Mouse (Mus musculus) lung, postnatal 14 days (tissue): ENCODE data around the gene Jmjd6.

Experiments used
- DNase-seq: peaks from one replicate; pipeline ENCODE4 v3.0.0; 2021

The Jmjd6 gene

DNA sequence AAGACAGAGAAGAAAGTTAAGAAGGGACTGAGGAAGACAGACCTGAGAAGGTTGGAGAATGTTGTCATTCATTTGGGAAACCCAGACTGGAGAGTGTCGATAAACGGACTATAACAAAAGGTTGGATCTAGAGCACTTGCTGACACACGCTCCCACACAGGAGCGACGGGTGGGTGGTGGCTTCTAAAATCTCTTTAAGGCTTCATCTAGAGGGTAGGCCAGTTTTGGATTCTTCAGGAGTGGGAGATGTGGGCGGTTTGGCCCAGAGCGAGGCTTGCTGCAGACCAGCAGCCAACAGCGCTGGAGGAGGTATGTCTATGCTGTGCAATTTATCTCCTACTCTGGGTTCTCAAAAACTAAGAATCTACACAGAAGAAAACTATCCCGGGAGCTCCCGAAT is 20.6 kb downstream of the Jmjd6 start:
- DNase-seq = no peak

DNA sequence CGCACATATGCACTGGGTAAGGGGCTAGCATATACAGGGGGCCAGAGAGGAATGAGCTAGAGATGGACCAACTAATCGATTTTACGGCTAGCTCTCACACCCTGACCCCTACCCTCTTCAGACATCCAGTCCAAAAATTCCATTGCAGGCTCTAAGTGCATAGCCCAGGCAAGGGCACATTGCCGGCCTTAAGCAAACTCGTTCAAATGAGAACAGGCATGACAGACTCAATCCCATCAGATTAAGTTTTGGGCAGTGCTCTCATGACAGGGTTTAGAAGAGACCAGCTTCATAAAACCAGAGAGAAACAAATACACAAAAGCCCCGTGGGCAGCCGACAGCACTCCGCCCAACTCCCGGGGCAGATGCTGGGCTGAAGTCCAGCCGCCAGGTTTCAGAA is 21.0 kb downstream of the Jmjd6 start:
- no peak for DNase-seq

DNA sequence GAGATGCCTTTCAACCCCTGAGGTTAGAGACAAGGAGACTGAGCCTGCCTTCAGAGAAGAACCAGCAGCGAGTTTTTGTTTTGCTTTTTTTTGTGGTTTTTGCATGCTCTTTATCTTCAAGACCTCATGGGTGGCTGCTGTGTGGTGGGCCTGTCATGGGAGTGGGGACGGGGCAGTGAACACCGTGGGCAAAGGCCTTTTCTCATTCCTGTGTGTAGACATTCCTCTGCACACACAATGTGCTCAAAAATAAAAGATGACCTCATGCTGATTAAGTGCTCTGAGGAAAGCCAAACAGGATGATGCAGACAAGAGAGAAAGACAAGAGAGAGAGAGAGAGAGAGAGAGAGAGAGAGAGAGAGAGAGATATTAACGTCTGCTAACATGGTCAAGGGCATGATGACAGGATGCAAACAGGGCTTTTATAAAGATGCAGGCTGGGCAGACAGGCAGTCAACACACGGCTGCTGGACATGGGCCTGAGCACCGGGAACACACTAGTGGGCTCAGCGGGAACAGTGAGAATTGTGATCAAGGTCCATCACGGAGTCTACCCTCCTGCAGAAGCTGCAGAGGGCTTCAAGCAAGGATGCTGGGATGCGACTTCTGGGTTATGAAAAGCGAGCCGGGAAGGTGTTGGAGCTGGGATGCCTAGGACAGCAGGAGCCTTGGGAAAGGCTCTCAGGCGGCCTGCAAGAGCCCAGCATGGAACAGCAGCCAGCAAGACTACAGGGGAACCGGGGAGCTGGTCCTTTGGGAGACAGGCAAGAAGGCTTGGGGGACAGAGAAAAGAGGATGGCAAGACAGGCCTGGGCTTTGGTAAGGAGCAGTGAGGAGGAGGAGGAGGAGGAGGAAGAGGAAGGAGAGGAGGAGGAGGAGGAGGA is 21.9 kb downstream of the Jmjd6 start:
- no peak for DNase-seq

DNA sequence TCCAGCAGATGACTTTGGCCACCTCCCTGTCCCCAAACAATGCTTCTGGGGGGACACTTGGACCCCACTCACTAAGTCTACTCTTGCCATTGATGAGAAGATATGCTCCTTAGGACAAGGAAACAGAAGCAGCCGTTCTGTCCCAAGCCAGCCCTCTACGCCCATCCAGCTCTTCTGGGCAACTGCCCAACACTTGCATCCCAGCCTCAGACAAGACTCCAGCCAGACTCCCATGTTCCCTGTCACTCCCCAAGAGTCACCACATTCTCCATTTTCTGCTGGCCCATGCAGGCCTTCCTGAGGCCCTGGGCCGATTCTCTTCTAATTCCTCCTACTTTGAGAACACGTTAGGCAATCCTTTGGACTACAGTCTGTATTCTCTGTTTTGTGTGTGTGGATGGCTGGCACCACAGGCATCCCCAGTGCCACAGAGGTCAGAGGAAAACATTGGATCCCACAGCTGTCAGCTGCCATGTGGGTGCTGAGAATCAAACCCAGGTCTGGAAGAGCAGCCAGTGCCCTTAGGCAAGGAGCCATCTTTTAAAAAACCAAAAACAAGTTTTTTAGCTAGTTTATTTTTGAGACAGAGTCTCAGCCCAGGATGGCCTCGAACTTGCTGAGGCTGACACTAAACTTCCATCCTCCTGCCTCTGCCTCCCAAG is 23.2 kb downstream of the Jmjd6 start:
- DNase-seq = peak; percentile 58

DNA sequence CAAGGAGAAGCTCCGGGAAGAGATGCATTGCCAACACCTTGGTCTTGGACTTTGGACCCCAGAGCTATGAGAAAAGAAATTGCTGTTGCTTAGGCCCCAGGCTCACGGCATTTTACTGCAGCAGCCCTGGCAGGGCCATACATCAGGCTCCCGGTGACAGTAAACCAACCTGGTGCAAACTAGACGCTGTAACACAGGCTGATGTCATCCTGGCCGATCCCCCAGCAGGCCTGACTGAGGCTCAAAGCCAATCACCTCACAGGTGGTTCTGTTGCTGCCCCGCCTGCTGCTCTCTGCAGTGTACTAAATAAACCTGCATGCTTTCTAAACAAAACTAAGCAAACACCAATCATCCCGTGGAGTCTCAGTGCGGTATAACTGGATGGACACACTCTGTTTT is 24.5 kb downstream of the Jmjd6 start:
- no peak for DNase-seq

DNA sequence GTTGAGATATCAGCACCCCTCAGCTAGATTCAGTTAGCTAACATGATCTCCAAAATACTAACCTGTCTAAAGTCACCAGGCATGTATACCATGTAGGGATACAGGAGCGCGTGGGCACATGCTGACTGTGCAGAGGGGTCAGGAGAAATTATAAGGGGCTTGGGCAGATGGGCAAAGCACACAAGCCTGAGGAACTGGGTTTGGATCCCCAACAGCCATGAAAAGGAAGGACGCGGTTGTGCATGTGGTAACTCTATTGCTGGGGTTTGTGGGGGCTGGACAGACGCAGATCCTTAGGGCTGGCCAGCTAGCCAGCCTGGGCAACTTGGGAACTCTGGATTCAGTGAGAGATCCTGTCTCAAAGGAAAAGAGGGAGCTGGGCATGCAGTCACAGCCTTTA is 25.7 kb downstream of the Jmjd6 start:
- no peak for DNase-seq

DNA sequence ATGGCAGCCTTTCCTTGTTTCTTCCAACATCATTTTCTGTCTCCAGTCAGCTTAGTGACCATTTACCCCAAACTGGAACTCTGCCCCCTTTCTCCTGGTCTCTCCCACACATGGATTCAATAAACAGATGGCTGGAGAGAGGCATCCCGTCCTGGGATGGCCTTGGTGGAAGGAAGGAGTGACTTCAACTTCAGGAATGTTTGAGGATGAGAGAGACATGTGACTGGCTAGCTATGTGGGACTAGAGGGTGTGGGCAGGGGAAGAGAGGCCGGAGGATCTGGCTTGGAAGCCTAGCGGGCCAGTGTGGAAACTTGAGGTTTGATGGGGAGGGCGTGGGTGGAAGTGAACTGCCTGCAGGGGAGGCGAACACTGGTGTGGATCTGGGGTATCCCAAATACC is 26.5 kb downstream of the Jmjd6 start:
- peak; percentile 44 for DNase-seq

DNA sequence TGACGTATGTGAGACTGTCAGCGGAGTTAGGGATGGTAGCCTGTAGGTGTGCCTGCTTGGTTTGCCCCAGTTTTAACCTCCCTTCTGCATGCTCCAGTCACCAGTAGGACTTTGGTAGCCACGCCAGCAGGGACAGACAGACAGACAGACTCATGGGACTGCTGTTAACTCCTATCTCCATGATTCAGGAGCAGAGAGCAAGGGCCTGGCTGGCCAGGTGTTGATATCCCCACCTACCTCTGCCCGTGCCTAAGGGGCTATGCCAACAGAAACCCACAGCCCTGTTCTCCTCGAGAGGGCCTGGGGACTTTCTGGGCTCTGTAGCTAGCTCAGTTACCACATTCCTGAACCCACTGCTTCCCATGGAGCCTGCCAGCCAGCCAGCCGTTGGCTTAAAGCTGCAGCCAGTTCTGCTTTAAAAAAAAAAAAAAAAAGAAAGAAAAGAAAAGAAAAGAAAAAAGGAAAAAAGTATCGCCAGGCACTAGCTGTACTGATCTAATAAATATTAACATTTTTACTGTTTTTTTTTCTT is 28.3 kb downstream of the Jmjd6 start:
- DNase-seq = no peak

DNA sequence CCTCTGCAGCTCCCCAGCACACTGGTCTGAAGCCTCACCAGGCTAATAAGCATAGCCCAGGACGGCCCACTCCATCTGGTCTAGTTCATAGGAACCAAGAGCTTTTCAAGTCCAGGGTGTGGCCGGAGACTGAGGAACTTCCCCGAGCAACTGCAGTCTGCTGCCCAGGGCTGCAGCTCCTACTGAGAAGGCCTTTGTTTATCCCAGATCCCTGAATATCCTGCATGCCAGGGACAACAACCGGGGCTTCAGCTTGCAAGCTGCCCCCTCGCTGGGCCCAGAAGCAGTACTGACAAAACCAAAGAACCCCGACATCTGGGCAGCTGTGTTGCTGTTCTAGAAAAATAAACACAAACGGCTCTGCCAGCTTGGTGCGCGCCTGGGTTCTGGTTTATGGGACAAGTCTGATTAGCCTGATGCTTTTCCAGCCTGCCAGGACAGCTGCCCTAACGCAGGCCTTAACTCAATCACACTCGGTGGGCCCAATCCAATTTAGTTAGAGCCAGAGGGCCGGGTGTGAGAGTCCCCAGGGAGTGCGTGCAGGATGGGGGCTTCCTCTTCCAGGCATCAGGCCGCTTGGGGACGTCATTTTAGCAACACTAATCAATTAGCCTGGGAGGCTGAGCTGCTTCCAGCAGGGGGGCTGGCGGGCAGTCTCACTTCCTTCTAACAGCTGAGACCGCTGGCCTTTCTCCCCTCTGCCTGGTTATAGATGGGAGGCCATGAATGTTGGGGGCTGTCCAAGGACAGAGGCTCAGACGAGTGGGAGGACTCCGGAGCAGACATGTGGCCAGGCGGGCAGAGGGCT is 29.0 kb downstream of the Jmjd6 start:
- peak; percentile 74 for DNase-seq

DNA sequence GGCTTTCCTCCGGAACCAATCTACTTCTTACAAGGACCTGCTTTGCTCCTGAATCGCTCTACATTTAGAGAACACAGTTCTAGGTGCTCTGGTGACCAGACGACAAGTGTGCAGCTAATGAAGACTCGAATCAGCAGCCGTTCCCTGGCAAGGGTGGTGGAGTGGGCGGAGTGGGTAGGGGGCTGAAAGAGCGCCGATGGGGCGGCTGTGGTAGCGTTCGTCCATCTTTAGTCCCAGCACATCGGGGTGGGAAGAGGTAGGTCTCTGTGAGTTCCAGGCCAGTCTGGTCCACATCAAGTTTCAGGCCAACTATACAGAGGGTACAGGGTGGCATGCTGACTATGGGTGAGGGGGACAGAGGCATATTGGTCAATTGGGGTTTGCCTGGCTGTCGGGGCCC is 29.6 kb downstream of the Jmjd6 start:
- no peak for DNase-seq

DNA sequence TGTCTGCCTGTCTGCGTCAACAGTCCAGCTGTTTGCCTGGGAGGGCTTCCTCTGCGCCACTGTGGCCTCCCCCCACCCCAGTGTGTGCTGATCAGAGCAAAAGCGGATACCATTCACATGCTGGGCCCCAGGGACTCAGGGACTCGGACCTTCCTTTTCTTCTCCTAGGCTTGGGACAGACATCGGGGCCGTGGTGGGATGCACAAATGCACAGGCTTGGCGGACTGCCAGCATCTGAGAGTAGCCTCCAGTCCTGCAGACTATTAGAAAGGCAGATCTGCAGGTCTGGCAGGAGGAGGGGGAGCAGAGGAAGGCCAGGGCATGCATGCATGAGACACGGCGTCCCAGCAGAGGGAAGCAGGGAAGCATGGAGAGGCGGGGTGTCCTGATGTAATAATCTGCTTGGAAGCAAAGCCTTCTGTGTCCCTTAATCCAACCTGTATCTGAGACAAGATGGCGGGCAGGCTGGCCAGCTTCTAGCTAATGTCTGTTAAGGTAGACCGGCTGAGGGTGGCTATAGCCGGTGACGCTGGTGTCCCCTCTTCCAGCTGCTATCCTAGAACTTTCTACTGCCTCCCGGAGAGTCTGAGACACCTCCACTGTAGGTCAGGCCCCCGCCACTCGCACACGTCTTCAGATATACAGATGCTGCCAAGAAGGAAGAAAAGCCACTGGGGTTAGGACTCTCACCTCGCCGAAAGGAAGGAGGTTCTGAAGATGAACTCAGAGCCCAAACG is 30.3 kb downstream of the Jmjd6 start:
- no peak for DNase-seq

DNA sequence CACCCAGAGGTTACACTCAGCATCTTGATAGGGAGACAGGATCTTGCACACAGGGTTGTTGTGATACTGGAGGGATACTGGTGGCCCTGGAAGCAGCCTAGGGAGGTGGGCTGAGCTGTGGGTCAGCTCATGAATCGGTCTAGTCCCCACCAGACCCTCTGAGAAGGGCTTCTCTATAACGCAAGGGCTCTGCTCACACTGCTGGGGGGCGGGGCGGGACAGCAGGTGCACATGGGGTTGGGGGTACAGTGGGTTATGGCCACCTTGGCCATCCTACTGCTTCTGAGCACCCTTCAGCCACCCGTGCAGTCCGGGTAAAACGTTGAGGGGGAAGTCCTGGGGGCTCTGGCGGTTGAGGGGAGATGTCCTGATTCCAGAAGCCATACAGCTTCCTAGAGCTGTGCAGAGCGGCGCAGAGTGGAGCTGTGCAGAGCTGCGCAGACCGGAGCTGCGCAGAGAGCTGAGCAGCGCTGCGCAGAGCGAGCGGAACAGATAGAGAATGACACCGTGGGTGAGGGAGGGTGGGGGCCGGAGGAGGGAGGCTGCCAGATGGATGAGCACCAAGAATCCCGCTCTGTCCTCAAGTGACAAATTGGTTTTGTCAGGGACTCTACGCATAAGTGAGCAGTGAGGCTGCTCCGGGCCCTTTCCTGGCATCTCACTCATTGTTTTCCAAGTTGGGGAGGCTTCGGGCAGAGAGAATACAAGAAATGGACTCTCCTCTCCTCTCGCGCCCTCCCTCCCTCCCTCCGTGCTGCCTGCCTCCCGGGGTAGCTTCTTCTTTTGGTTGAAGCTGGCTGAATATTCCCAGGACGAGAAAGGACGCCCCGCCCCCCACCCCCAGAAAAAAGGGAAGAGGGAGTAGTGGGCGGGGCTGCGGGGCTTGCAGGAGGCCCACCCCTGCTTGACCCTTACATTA is 32.0 kb downstream of the Jmjd6 start:
- DNase-seq = peak; percentile 71

DNA sequence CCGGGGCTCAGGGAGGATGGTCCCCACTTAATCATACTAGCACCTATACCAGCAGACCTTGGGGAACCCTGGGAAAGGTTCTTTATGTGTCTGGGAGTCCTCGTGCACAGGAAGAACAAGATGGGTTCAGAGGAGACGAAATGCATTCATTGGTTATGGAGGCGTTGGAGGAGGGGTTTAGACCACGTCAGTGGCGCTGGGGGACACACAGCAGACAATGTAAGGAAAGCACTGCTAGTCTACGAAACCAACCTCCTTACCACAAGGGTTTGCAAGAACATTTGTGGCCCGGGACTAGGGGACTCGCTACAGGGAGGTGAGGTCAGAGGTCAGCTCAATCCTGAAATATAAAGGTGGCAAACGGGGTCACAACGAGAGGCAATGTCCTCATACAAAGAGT is 32.7 kb downstream of the Jmjd6 start:
- DNase-seq = no peak

DNA sequence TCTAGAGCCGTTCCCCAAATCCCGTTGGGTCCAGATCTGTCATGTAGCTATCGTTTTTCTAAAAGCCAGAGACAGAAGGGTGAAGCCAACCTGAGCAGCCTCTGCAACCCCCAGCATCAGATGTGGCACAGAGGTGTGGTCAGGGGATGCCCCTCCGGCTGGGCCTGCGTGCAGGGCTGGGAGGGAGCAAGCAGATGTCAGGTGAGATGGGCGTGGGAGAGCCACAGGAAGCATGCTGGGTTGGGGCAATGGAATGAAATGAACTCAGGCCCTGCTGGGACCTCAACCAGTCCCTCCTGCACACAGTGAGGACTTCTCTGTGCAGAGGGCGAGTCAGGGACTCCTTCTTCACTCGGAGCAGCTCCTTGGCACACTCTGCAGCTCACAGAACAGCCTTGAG is 33.7 kb downstream of the Jmjd6 start:
- DNase-seq = no peak

DNA sequence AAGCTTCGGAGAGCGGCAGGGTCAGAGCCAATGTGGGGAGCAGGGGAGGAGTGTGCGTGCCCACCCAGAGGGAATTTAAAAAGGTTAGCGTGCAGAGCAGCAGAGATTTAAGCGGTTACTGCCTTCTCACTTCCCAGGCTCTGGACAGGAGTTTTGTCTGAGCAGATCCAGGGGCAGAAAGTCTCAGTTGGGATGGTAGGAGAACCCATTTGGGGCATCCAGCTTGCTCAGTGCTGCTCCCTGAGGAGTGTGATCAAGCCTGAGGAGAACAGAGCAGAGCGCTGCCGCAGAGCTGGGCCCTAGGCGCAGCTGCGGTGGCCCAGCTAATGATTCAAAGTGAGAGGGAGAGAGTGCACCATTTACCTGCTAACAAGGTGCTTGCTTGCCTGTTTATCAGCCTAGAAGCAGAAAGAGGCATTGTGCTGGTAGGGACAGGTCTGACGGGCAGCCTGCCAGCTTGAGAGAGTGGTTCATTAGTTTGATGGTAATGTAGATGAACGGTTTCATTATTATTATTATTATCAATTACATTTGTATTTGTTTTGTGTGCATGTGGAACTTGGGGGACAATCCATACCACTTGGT is 34.3 kb downstream of the Jmjd6 start:
- no peak for DNase-seq

DNA sequence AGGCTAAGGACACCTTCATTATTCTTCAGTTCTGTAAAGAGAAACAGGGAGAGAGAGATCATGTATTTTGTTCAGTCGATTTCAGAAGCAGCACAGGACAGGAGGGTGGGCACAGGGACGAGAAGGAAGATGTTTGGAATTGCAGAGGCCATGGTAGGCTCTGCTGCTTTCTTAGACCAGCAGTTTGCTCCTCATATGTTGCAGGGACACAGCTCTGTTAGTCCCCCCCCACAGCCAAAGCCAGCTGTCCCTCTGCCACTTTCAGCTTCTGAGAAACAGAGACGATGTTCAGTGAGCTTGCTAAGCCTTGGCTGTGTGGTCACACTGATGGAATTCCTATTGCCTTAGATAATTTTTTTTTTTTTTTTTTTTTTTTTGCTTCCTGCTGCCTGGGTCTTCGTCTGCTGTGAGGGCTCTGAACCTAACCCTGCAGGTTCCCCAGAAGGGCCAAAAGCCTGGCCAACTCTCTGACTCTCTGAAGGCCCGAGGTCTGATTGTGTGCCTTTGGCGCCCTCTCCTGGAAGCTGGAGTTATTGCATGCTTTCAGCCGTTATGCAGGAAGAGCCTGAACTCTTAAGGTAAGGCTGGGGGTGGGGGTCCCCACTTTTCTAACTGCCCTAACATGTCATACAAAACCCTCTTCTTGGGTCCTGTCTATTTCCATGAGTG is 35.2 kb downstream of the Jmjd6 start:
- DNase-seq = peak; percentile 89

DNA sequence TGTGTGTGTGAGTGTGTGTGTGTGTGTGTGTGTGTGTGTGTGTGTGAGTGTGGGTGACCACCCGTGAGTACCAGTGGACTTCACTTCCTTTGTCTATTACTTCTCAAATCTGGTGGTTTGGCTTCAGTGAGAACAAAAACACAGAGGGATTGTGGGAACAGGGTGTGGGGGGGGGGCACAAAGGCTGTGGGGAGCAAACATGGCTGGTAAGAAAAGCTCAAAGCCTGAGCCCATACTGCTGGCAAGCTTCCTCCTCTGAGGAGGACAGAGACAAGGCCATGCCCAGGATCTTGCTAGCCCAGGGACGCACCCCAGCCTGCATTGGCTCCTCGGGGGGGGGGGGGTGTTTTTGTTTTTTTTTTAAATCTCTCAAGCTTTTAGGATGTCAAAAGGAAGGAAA is 35.7 kb downstream of the Jmjd6 start:
- no peak for DNase-seq

DNA sequence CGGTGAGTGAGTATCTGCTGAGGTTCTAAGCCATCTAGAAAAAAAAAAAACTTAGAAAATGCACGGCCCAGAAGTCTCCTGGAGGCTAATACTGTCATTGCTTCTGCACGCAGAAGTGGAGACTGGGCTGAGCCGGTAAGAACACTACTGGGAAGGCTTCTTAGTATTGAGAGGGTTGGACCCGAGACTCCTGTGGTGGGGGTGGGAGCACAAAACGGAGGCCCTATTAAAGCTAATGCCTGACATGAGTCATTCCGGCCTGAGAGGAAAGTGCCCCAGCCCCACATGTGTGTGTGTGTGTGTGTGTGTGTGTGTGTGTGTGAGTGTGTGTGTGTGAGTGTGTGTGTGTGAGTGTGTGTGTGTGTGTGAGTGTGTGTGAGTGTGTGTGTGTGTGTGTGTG is 36.1 kb downstream of the Jmjd6 start:
- no peak for DNase-seq

DNA sequence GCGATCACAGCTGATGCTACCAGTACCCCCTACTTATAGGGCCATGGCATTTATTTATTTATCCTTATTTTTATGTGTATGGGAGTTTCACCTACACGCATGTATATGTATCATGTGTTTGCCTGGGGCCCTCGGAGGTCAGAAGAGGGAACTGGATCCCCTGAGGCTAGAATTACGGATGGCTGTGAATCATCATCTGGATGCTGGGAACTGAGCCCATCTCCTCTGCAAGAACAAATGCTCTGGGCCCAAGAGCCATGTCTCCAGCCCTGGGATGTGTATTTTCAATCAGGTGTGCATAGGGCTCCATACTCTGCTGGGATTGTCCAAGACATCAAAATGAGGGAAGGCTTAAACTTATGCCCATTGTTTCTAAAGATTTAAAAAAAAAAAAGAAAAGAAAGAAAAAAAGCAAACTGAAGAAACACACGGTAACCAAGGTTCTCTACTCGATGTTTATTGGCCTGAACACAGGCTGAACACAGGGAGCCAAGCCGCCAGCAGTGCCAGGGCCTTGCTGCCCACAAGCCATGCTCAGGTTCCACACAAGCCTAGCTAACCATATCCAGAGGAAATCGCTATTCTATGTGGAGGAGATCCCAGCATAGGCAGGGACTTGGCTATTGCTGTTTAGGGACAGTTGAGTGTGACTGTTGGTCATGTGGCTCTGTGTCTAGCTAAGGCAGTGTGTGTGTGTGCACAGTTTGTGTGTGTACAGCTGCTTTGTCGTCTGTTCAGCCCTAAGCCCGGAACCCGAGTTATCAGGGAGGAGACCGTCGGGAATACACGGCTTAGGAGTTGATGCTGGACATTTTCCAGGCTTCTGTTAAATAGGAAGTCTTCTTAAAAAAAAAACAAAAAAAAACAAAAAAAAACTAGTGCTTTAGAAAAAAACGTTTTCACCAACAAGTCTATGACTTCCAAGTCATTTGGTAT is 36.8 kb downstream of the Jmjd6 start:
- DNase-seq = no peak
